Mouse (Mus musculus) retina, adult 2 months (tissue): ENCODE data around the gene Mmd.
A peak's percentile ranks its signal among the peaks of the same experiment; 100 is the strongest.
"Not testable (repeated sequence)": the region's sequence is repeated elsewhere in the genome, so short reads cannot be mapped to it uniquely, and the experiment has no call there.

Source experiments
- DNase-seq: peaks from one replicate; pipeline ENCODE4 v3.0.0-alpha.2; 2012; ENCODE audit warnings: low read depth, low spot score

Gene Mmd

GRCm38 (mm10) chr11:90249701-90250141 lies 465 bp downstream of the Mmd start:
- no peak for DNase-seq

- DNase-seq: no peak
Measured at GRCm38 (mm10) chr11:90250189-90250588, 933 bp downstream of the Mmd start.

- DNase-seq: no peak
Measured at GRCm38 (mm10) chr11:90250730-90251129, 1.5 kb downstream of the Mmd start.

DNA sequence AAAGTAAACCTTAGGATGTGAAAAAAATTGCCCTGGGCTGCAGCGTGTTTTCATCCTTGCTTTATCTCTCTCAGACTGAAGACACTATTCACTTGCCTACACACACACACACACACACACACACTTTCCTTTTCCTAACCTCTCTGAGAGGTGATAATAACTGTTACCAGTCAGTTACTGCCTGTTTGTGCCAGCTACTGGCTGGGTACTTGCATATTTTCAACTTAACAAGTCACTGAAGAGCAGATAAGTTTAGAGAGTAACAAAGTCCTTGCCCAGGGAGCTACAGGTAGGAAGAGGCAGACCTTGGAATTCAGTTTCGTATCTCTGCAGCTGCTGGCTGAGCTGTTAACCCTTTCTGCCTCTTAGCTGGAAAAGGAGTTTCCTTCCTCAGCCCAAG lies 2.7 kb downstream of the Mmd start:
- no peak for DNase-seq

GRCm38 (mm10) chr11:90252366-90252765 lies 3.1 kb downstream of the Mmd start:
- DNase-seq: no peak

- no peak for DNase-seq
Measured at GRCm38 (mm10) chr11:90254536-90254935, 5.3 kb downstream of the Mmd start.

GRCm38 (mm10) chr11:90255687-90256086 lies 6.4 kb downstream of the Mmd start:
- no peak for DNase-seq

DNA sequence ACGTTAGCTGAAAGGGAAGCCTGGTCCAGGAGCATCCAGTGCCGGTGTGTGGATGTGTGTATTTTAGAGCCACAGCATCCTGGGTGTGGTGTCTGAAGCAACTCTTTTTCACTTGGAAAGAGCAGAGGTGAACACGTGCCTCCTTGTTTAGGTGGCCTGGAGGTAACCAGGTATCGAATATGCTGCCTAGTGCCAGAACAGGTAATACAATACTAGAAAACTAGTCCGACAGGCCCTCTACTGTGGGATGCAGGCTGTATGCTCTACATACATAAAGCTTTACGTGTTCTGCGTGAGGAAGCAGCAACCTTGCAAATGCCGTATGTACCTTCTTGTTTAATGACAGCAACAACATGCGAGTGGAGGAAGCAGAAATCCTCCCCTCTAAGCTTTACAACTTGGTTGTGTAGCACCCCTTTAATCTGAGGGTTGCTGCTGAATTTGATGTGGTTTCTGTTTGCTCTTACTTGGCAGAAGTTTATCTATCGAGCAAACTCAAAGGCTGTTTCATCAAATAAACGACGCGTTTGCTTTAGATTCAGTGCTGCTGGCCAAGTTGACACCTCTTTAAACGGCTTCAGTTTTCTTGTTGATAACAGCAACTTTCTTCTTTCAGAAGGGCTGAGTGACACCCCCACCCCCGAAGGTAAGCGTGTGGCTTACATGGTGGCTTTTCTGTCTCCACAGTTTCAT lies 7.7 kb downstream of the Mmd start:
- DNase-seq: no peak

DNA sequence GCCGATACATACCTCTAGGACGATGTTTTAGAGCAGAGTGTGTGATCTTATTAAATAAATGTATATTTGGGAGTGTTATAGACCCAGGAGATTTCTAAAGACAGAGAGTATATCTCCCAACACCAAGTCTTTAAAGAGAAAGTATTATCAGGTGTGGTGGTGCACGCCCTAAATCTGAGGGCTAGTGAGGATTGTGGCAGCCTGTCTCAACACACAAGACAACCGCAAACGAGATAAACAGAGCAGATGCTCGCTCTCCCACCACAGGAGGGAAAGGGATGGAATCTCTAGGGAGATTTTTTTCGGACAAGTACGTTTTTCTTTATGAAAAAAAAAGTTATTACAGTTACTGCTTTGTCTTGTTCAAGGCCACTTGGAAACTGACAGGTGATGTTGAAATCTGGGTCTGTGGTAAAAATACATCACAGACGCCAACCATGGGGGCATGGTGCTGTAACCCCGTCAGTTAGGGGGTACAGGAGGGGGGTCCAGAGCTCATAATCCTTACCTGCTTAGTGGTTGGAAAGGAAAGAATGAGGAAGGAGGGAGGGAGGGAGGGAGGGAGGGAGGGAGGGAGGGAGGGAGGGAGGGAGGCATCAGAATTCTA lies 9.2 kb downstream of the Mmd start:
- no peak for DNase-seq

- no peak for DNase-seq
Measured at GRCm38 (mm10) chr11:90259071-90259470, 9.8 kb downstream of the Mmd start.

DNA sequence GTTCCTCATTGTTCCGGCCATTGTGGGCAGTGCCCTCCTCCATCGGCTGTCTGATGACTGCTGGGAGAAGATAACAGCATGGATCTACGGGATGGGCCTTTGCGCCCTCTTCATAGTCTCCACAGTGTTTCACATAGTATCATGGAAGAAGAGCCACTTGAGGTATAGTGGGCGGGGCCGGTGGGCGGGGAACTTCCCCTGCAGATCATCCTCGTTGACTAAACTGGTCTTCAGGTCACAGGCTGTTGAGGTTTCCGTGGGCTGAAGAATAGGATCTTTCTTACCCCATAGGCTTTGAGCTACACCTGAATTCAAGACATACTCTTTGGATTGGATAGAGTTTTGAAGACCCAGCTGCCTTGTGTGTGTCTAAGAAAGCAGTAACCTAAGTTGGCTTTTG lies 10.6 kb downstream of the Mmd start:
- no peak for DNase-seq

GRCm38 (mm10) chr11:90264180-90264579 lies 14.9 kb downstream of the Mmd start:
- DNase-seq: no peak

DNA sequence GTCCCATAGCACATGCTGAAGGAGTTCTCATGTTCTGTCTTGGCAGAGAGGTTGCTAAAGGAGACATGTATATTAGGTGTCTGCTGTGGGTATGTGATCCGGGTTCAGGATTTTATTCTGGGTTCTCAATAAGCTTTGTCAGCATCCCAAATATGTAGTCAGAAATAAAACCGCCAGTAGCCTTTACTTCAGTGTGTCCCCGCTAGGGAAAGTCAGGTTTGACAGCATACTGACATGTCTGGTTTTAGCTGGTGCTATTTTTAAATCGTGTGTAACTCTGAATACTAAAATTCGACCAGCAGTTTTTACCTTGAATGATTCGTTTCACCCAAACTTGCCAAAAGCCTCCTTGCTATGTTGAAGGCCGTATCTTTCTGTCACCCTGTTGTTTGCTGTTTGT lies 16.3 kb downstream of the Mmd start:
- no peak for DNase-seq

- no peak for DNase-seq
Measured at GRCm38 (mm10) chr11:90268934-90269333, 19.7 kb downstream of the Mmd start.

DNA sequence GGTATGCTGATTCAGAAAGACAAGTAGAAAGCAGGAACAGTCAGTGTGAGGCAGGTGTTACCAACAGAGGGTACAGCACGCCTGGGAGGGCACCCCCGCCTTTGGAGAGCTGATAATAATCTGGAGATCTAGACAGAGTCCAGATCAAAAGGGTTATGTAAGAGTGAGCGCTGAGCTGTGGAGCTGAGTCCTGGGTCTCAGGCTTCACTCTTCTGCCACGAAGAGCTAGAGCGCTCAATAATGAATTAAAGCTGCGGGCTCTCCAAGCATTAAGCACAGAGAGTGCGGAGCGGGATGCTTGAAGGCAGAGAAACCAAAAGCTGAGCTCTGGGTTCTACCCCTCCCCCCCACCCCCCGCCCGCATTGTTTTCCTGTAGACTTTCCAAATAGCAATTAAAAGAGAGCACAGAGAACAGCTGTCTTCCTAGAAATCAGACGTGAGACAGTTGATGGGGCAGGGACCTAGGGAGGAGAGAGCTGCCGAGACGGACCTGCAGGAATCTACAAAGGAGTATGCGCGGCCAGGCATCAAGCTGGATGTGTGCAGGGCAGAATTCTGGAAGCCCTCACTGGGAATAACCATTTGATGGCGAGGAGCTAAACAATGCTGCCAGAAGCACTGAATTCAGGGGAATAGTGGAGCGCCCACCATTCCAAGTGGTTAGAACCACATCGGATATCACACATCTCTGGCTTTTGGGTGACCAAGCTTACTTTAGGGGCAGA lies 20.3 kb downstream of the Mmd start:
- DNase-seq: no peak

DNA sequence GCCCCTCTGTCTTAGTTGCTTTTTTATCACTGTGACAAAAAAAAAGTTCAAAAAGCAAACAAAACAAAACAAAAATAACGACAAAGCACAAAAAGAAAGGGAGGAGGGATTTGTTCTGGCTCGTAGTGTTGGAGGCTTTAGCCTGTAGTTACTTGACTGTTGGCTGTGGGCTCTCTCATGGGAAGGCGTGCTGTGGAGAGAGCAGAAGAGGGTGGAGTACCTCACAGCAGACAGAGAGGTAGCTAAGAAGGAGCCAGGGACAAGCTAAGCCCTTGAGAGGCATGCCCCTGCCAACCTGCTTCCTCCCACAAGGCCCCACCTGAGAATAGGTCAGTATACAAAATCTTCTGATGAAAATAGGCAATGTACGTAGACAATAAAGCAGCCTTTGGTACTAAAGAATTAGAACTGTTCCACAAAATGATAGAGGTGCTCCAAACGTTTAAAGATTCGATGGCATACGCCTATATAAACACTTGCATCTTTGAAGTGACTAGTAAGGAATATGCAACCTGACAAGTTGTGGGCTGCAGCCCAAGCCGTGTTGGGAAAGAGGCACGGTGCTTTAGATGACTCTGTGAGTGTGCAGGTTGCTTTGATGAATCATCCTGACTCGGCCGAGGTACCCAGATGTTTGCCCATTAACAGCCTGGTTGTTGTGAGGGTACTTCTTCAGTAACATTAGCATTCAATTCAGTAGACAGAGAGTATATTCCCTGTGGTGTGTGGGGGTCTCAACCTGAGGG lies 21.0 kb downstream of the Mmd start:
- DNase-seq: no peak

DNA sequence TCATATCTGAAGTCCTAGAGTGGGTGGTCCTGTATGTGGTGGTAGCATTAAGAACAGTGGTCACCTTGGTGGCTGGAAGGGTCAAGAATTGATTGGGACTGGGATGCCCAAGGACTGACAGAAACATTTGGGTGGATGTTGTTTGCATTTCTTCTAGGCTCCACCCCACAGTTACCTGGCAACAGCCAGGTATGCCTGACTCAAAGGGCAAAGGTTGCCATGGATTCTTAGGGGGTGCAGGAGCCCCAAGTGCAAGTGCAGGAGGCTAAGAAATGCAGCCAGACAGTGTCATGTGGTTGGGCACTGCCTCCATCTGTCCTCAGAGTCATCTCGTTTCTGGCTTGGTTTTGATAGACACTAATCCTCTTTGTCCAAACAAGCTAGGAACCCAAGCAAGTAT lies 24.9 kb downstream of the Mmd start:
- DNase-seq: no peak

DNA sequence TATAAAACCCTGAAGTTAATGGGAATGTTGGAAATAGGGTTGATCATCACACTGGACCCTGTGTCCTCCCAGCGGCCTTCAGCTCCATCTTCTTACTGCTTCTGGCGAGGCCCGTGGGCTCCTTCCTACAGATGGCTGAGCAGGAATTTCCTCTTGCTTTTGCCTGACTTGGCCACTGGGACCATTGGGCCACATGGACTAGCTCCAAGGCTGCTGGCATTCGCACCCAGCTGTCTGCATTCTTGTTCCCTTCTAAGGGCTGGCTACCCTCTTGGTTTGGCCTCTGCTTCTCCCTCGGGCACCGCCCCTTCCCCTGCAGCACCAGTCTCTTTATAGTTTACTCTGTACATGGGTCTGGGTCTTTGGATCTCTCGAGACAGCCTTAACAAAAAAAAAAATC lies 26.4 kb downstream of the Mmd start:
- DNase-seq: no peak

- DNase-seq: peak; percentile 57
Measured at GRCm38 (mm10) chr11:90276150-90276549, 26.9 kb downstream of the Mmd start.

GRCm38 (mm10) chr11:90276561-90276960 lies 27.3 kb downstream of the Mmd start:
- DNase-seq: no peak

GRCm38 (mm10) chr11:90280069-90280468 lies 30.8 kb downstream of the Mmd start:
- DNase-seq: no peak

- not testable (repeated sequence) for DNase-seq
Measured at GRCm38 (mm10) chr11:90281943-90282342, 32.7 kb downstream of the Mmd start.
